Mouse (Mus musculus) G1E (cell line): ENCODE measurements at regions not wholly inside any gene's neighbourhood (a gene's known extent, or its start where the extent isn't known, plus 50 kb on each side); places are given as distances from the start of the nearest gene placed in this dataset.
"Not testable (repeated sequence)": the region's sequence is repeated elsewhere in the genome, so short reads cannot be mapped to it uniquely, and the experiment has no call there.

ENCODE experiments used
- ATAC-seq: 2 replicates; pipeline ENCODE4 v1.8.0; 2016; ENCODE audit warnings: mild to moderate bottlenecking; ENCODE audit not compliant: insufficient number of reproducible peaks, poor library complexity, low FRiP score, severe bottlenecking; ENCODE audit errors: extremely low read depth
- DNase-seq: peaks from one replicate; pipeline ENCODE4 v3.0.0; 2012; ENCODE audit warnings: low spot score
- H3K27me3 ChIP-seq: 2 replicates; pipeline ENCODE4 v1.6.1; 2012; ENCODE audit warnings: mild to moderate bottlenecking, low read length, inconsistent platforms; ENCODE audit not compliant: insufficient read depth
- H3K36me3 ChIP-seq: replicated peaks from 2 replicates; pipeline ENCODE3; 2012; ENCODE audit warnings: mild to moderate bottlenecking, inconsistent platforms
- H3K4me1 ChIP-seq: 2 replicates; pipeline ENCODE4 v1.6.1; 2012; ENCODE audit warnings: low read depth, low read length, inconsistent platforms, mixed read lengths; ENCODE audit not compliant: insufficient read depth
- H3K4me3 ChIP-seq: 2 replicates; pipeline ENCODE4 v1.5.1; 2012; ENCODE audit warnings: low read depth, mild to moderate bottlenecking, inconsistent platforms, low read length, moderate library complexity, mixed read lengths
- H3K9me3 ChIP-seq: replicated peaks from 2 replicates; pipeline ENCODE4 v1.6.1; 2012; ENCODE audit warnings: inconsistent platforms
- CTCF ChIP-seq: IDR thresholded peaks from 2 replicates; pipeline ENCODE4 v1.5.1; 2012; ENCODE audit warnings: low read depth, low read length, inconsistent platforms, mixed read lengths
- GATA1 ChIP-seq: IDR thresholded peaks from 2 replicates; pipeline ENCODE4 v1.6.1; 2012; ENCODE audit warnings: borderline replicate concordance, low read length, inconsistent platforms, mixed read lengths
- GATA2 ChIP-seq: IDR thresholded peaks from 2 replicates; pipeline ENCODE4 v1.6.1; 2012; ENCODE audit warnings: low read depth, low read length, inconsistent platforms, borderline replicate concordance
- POLR2AphosphoS5 ChIP-seq: IDR thresholded peaks from 2 replicates; pipeline ENCODE4 v1.6.1; 2012; ENCODE audit warnings: low read depth, low read length, inconsistent platforms; ENCODE audit not compliant: insufficient replicate concordance
- TAL1 ChIP-seq: conservative IDR thresholded peaks from 2 replicates; pipeline ENCODE4 v1.6.1; 2012; ENCODE audit warnings: low read depth, low read length, inconsistent platforms, mixed read lengths

- DNase-seq: no peak
- peaks cover 4% of the 10 kb centered on the region; the same call in 1 of the 2 replicates for H3K27me3 ChIP-seq
- no peaks in the 10 kb centered on the region for H3K36me3 ChIP-seq
- no peak overlapping the region for H3K4me3 ChIP-seq
- H3K4me1 ChIP-seq: peaks cover 29% of the 10 kb centered on the region
- TF ChIP-seq CTCF: no peak
- no peak for TF ChIP-seq GATA2
- H3K9me3 ChIP-seq: no peaks in the 10 kb centered on the region
- no peak for ATAC-seq
These were observed 50.2 kb upstream of the Agps start for GRCm38 (mm10) chr2:75781781-75782211.

- DNase-seq (peak; percentile 27), ATAC-seq (peak; percentile 38; the same call in 1 of the 2 replicates)
- peaks cover 4% of the 10 kb centered on the region; the same call in 1 of the 2 replicates for H3K27me3 ChIP-seq
- H3K4me1 ChIP-seq: peaks cover 36% of the 10 kb centered on the region
- no peaks in the 10 kb centered on the region for H3K9me3 ChIP-seq
- TF ChIP-seq POLR2AphosphoS5: no peak
- TF ChIP-seq GATA2: no peak
- TF ChIP-seq CTCF: no peak
- no peak for TF ChIP-seq TAL1
- H3K4me3 ChIP-seq: no peak overlapping the region
- H3K36me3 ChIP-seq: no peaks in the 10 kb centered on the region
These were observed 50.9 kb upstream of the Agps start for GRCm38 (mm10) chr2:75781078-75781477.

GRCm38 (mm10) chr2:75778628-75779027 is 53.3 kb upstream of the Agps start:
- not testable (repeated sequence) for ATAC-seq, DNase-seq, H3K4me3 ChIP-seq, H3K9me3 ChIP-seq, H3K27me3 ChIP-seq, H3K36me3 ChIP-seq
- H3K4me1 ChIP-seq: peaks cover 51% of the 10 kb centered on the region

GRCm38 (mm10) chr2:75777040-75777451 is 54.9 kb upstream of the Agps start:
- H3K4me1 ChIP-seq: peaks cover 62% of the 10 kb centered on the region
- DNase-seq (peak; percentile 28), ATAC-seq (peak; percentile 36; the same call in 1 of the 2 replicates)
- H3K27me3 ChIP-seq: peaks cover 4% of the 10 kb centered on the region; the same call in 1 of the 2 replicates
- H3K9me3 ChIP-seq: no peaks in the 10 kb centered on the region
- TF ChIP-seq CTCF (no peak), TAL1 (no peak), GATA2 (no peak), POLR2AphosphoS5 (no peak), GATA1 (no peak)
- H3K4me3 ChIP-seq: peak overlapping the region; percentile 10; the same call in 1 of the 2 replicates
- no peaks in the 10 kb centered on the region for H3K36me3 ChIP-seq

GRCm38 (mm10) chr2:75776533-75776932 is 55.4 kb upstream of the Agps start:
- DNase-seq: no peak
- H3K36me3 ChIP-seq: no peaks in the 10 kb centered on the region
- TF ChIP-seq CTCF (no peak), POLR2AphosphoS5 (no peak), GATA1 (no peak), GATA2 (no peak), TAL1 (no peak)
- H3K4me1 ChIP-seq: peaks cover 59% of the 10 kb centered on the region
- H3K9me3 ChIP-seq: no peaks in the 10 kb centered on the region
- peaks cover 4% of the 10 kb centered on the region; the same call in 1 of the 2 replicates for H3K27me3 ChIP-seq
- no peak for ATAC-seq
- H3K4me3 ChIP-seq: peak overlapping the region; percentile 10; the same call in 1 of the 2 replicates

- TF ChIP-seq POLR2AphosphoS5 (no peak), CTCF (no peak), TAL1 (no peak), GATA2 (no peak), GATA1 (no peak)
- ATAC-seq (no peak), DNase-seq (peak; percentile 42)
- Histone ChIP-seq H3K4me1 (peaks cover 63% of the 10 kb centered on the region), H3K4me3 (no peak overlapping the region), H3K36me3 (no peaks in the 10 kb centered on the region), H3K9me3 (no peaks in the 10 kb centered on the region), H3K27me3 (peaks cover 4% of the 10 kb centered on the region; the same call in 1 of the 2 replicates)
These were observed 56.8 kb upstream of the Agps start for GRCm38 (mm10) chr2:75775217-75775616.

GRCm38 (mm10) chr2:75773431-75773830 is 58.5 kb upstream of the Agps start:
- H3K4me1 ChIP-seq: peaks cover 71% of the 10 kb centered on the region
- ATAC-seq: no peak
- no peaks in the 10 kb centered on the region for H3K9me3 ChIP-seq
- no peak for DNase-seq
- no peaks in the 10 kb centered on the region for H3K36me3 ChIP-seq
- no peaks in the 10 kb centered on the region; the same call in 1 of the 2 replicates for H3K27me3 ChIP-seq
- no peak for TF ChIP-seq POLR2AphosphoS5
- no peak for TF ChIP-seq GATA2
- TF ChIP-seq CTCF: no peak
- no peak for TF ChIP-seq TAL1
- no peak for TF ChIP-seq GATA1
- no peak overlapping the region for H3K4me3 ChIP-seq
